Comparison of ENCODE assay signal across 26 mouse cellular contexts in genomic region chr13:104460287-104460686, GRCm38 (mm10).
DNase-seq lines count a peak whose midpoint lies in the region; ATAC-seq and TF ChIP-seq lines count a peak whose summit lies in the region.
"Had no signal": no experiment of that assay in that cellular context is flagged by ENCODE, and none has a peak within 500 bp of the region (broad histone marks: within the 10 kb centered on the region; RNA-seq: fewer than 3 reads in every experiment).

No protein-coding gene starts in this region.

- in situ Hi-C loops in Patski (cut with MboI; ENCODE audit: low pct_unique_long_range_greater_than_20kb) = no loop called here

- no peak for TF ChIP-seq POLR2A in myocyte (IDR thresholded peaks at IDR 0.05; ENCODE audit: insufficient read length, low read depth)

- peak; percentile 51 for DNase-seq in 3134 (ENCODE audit: extremely low read depth, insufficient read length, low spot score)
- peak; percentile 66 for DNase-seq in Patski (ENCODE audit: low read depth, low spot score)
- no peak for DNase-seq in spleen, postnatal 4 days (ENCODE audit: low spot score in 2 of 2)
- DNase-seq in forebrain, embryonic 10.5 days (ENCODE audit: extremely low spot score, low spot score) = no peak
- DNase-seq in gastrocnemius, postnatal 14 days = no peak
- DNase-seq: adrenal gland, postnatal 10 days; cerebellum, adult 11-12 months; cerebellum, adult 8-10 months; cerebellum, postnatal 10 days; cerebellum, postnatal 36 days; gastrocnemius, adult 2 months; gastrocnemius, postnatal 25 days; heart, adult 18-20 months; heart, postnatal 14 days; heart, postnatal 4 days; kidney, adult 11 months; kidney, adult 8-10 months had no signal

- H3K9me3 ChIP-seq in forebrain, embryonic 10.5 days = no peaks in the 10 kb centered on the region
- H3K9me3 ChIP-seq: forebrain, embryonic 13.5 days; G1E; heart, embryonic 10.5 days; heart, embryonic 13.5 days; hindbrain, embryonic 15.5 days had no signal

- ATAC-seq in Patski = peak; percentile 100
- ATAC-seq: forebrain, embryonic 13.5 days; forebrain, embryonic 16.5 days had no signal

- no peaks in the 10 kb centered on the region for H3K79me3 ChIP-seq in C2C12 (ENCODE audit: low read depth)

- WGBS in forebrain, embryonic 10.5 days = 94% methylated on average over 1 of the region's 1 CpGs

- POLR2A ChIA-PET in Patski (lab: Charles Lee) = no interaction called here

- H3ac ChIP-seq in C2C12 (ENCODE audit: control insufficient read depth, insufficient read length, low read depth) = no peak overlapping the region
- no peak overlapping the region for H3ac ChIP-seq in myocyte (ENCODE audit: control insufficient read depth, insufficient read length)

- H3K27me3 ChIP-seq in C2C12 (ENCODE audit: control insufficient read depth, insufficient read depth, insufficient read length) (no peaks in the 10 kb centered on the region), Patski (no peaks in the 10 kb centered on the region), myocyte (ENCODE audit: control insufficient read depth, insufficient read depth, insufficient read length) (no peaks in the 10 kb centered on the region)
- H3K27me3 ChIP-seq in forebrain, embryonic 10.5 days (ENCODE audit: poor library complexity, severe bottlenecking) = no peaks in the 10 kb centered on the region
- H3K27me3 ChIP-seq: CH12.LX; forebrain, embryonic 13.5 days; heart, embryonic 13.5 days; hindbrain, embryonic 15.5 days had no signal

- peaks cover 3% of the 10 kb centered on the region for H3K36me3 ChIP-seq in C2C12 (ENCODE audit: control insufficient read depth, insufficient read depth)
- H3K36me3 ChIP-seq in myocyte (ENCODE audit: control insufficient read depth, insufficient read depth) = peaks cover 14% of the 10 kb centered on the region
- no peaks in the 10 kb centered on the region for H3K36me3 ChIP-seq in forebrain, embryonic 10.5 days (replicated peaks)
- H3K36me3 ChIP-seq: G1E; heart, embryonic 10.5 days; hindbrain, embryonic 15.5 days had no signal

- CTCF ChIA-PET in Patski (lab: Charles Lee) = interaction anchor here (0.5 kb wide), 1 partner anchor 72 kb away, joined by 3 read pairs; no protein-coding TSS in a partner anchor

- peak overlapping the region; percentile 35 for H3K4me2 ChIP-seq in myocyte (ENCODE audit: low read depth)
- H3K4me2 ChIP-seq: forebrain, embryonic 13.5 days; heart, embryonic 13.5 days; hindbrain, embryonic 15.5 days had no signal

- H3K79me2 ChIP-seq in C2C12 (ENCODE audit: control insufficient read depth, insufficient read depth) = no peaks in the 10 kb centered on the region
- no peaks in the 10 kb centered on the region for H3K79me2 ChIP-seq in myocyte (ENCODE audit: control insufficient read depth, insufficient read depth)

- no peak overlapping the region for H3K27ac ChIP-seq in forebrain, embryonic 10.5 days
- H3K27ac ChIP-seq: forebrain, embryonic 13.5 days; gastrocnemius, adult 2 months; heart, embryonic 10.5 days; heart, embryonic 13.5 days; hindbrain, embryonic 15.5 days had no signal

- no peaks in the 10 kb centered on the region for H3K4me1 ChIP-seq in forebrain, embryonic 10.5 days
- H3K4me1 ChIP-seq: forebrain, embryonic 13.5 days; heart, embryonic 10.5 days; heart, embryonic 13.5 days; hindbrain, embryonic 15.5 days had no signal

- TF ChIP-seq CTCF in C2C12 (IDR thresholded peaks at IDR 0.05; ENCODE audit: control insufficient read depth, insufficient read depth, insufficient read length) (no peak), Patski (IDR thresholded peaks at IDR 0.05) (no peak)

- H3K4me3 ChIP-seq in C2C12 (ENCODE audit: insufficient read depth, poor library complexity, severe bottlenecking) (no peak overlapping the region), myocyte (no peak overlapping the region)
- no peak overlapping the region for H3K4me3 ChIP-seq in forebrain, embryonic 10.5 days
- H3K4me3 ChIP-seq: forebrain, embryonic 13.5 days; gastrocnemius, adult 2 months; heart, embryonic 10.5 days; heart, embryonic 13.5 days; hindbrain, embryonic 15.5 days had no signal

- intact Hi-C loops in gastrocnemius, postnatal 14 days (cut with DNase I; ENCODE audit: low total_unique reads) = no loop called here

TF ChIP-seq in C2C12, 6 proteins besides CTCF, POLR2A, EP300 and RAD21:
- TF ChIP-seq MYOG (IDR thresholded peaks at IDR 0.05; ENCODE audit: control insufficient read depth, extremely low read depth, insufficient read length) (no peak), CEBPB (IDR thresholded peaks at IDR 0.05; ENCODE audit: low read depth) (peak; percentile 96), FOSL1 (IDR thresholded peaks at IDR 0.05; ENCODE audit: insufficient read depth, low read length, poor library complexity, severe bottlenecking) (peak; percentile 94), MAX (IDR thresholded peaks at IDR 0.05) (peak; percentile 68), USF1 (IDR thresholded peaks at IDR 0.05; ENCODE audit: low read depth) (peak; percentile 57), MYOD1 (IDR thresholded peaks at IDR 0.05; ENCODE audit: control insufficient read depth, insufficient read length, low read depth) (peak; percentile 70)
TF ChIP-seq in C2C12: peak in this region for 5.

TF ChIP-seq in myocyte, 11 proteins besides CTCF, POLR2A, EP300 and RAD21:
- TF ChIP-seq REST (IDR thresholded peaks at IDR 0.05; ENCODE audit: insufficient read depth, insufficient read length) = no peak
- no peak for TF ChIP-seq SRF (IDR thresholded peaks at IDR 0.05; ENCODE audit: control insufficient read depth, insufficient read length, low read depth)
- no peak for TF ChIP-seq TCF3 (IDR thresholded peaks at IDR 0.05; ENCODE audit: insufficient read length, low read depth)
- TF ChIP-seq USF1 (IDR thresholded peaks at IDR 0.05; ENCODE audit: low read depth) = peak; percentile 55
- TF ChIP-seq POLR2AphosphoS2 (IDR thresholded peaks at IDR 0.05; ENCODE audit: insufficient read length, low read depth) = no peak
- TF ChIP-seq MAX (IDR thresholded peaks at IDR 0.05; ENCODE audit: low read depth) = no peak
- no peak for TF ChIP-seq TCF12 (IDR thresholded peaks at IDR 0.05; ENCODE audit: insufficient read depth, poor library complexity, severe bottlenecking)
- TF ChIP-seq MYOG (IDR thresholded peaks at IDR 0.05; ENCODE audit: control insufficient read depth in 1 of 3, insufficient read depth in 1 of 3, insufficient read length in 2 of 3, low read depth in 2 of 3) = no peak
- TF ChIP-seq E2F4 (IDR thresholded peaks at IDR 0.05; ENCODE audit: insufficient read depth) = no peak
- TF ChIP-seq MYOD1 (IDR thresholded peaks at IDR 0.05; ENCODE audit: control insufficient read depth in 1 of 3, insufficient read length in 2 of 3, low read depth in 2 of 3) = peak in 1 of 3 experiments; percentile 32
- peak; percentile 95 for TF ChIP-seq CEBPB (IDR thresholded peaks at IDR 0.05; ENCODE audit: insufficient read depth, poor library complexity, severe bottlenecking)

Comparison
In these comparisons a context has a peak if more than half of its experiments do, and no peak if none do; other contexts are left out.
1. DNase-seq: peak in 3134 (single experiment) and Patski (single experiment); none in spleen, postnatal 4 days (0 of 2), forebrain, embryonic 10.5 days (single experiment) and gastrocnemius, postnatal 14 days (single experiment).